ENCODE assay signal across 9 mouse cellular contexts in the genomic region with DNA sequence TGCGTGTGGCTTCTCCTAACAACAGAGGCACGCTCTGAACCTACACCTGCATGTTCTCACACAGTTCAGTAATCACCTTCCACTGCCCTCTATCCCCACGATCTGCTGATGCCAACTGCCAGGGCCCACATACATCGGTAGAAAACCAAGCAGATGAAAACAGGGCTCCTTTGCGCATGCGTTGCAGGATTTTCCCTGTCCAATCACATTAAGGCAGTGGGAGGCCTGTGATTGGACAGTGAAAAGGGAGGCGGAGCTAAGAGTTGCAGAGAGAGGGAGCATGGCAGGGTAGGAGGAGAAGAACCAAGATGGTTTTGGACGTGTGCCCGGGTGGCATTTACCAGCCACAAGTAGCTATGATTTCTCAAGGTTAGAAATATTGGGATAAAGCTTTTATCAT.
"Had no signal": no experiment of that assay in that cellular context is flagged by ENCODE, and none has a peak within 500 bp of the region (broad histone marks: within the 10 kb centered on the region; RNA-seq: fewer than 3 reads in every experiment).

No protein-coding gene starts in this region.

- H3K4me1 ChIP-seq: liver, embryonic 13.5 days had no signal

- H3K27ac ChIP-seq: limb, embryonic 10.5 days; limb, embryonic 13.5 days; liver, embryonic 13.5 days; stomach, postnatal 0 days had no signal

- H3K27me3 ChIP-seq: kidney, embryonic 15.5 days; limb, embryonic 13.5 days; liver, embryonic 13.5 days had no signal

- H3K4me3 ChIP-seq: kidney, embryonic 15.5 days; limb, embryonic 10.5 days; limb, embryonic 13.5 days; liver, embryonic 13.5 days had no signal

- H3K9me3 ChIP-seq: limb, embryonic 10.5 days; liver, embryonic 13.5 days had no signal

- DNase-seq: kidney, postnatal 14 days; layer of hippocampus, adult 9-11 months; lung, adult 2 months; midbrain, embryonic 14.5 days had no signal
